Mouse (Mus musculus) hindbrain, postnatal 0 days (tissue): ENCODE data around the gene Camsap1. TPM values are rescaled to one million over a fixed set of nuclear protein-coding genes. Genes with fewer than 3 reads are reported as not detected.
A peak's percentile ranks its signal among the peaks of the same experiment; 100 is the strongest.

Source experiments
- ATAC-seq: fragments of 200-750 bp; cut with Nextera tagmentation; 2 replicates; pipeline ENCODE4 v1.8.0; 2017; ENCODE audit warnings: mild to moderate bottlenecking, moderate TSS enrichment, moderate library complexity
- DNase-seq: peaks from one replicate; pipeline ENCODE4 v3.0.0-alpha.2; 2015; ENCODE audit warnings: low spot score
- H3K27ac ChIP-seq: fragments of 300-500 bp; sonication (generic); 2 replicates; pipeline ENCODE4 v1.5.1; 2014; ENCODE audit warnings: mild to moderate bottlenecking
- H3K27me3 ChIP-seq: fragments of 300-500 bp; sonication (generic); 2 replicates; pipeline ENCODE4 v1.6.1; 2014; ENCODE audit warnings: low read length, mixed read lengths; ENCODE audit not compliant: insufficient read depth
- H3K36me3 ChIP-seq: fragments of 300-500 bp; sonication (generic); 2 replicates; pipeline ENCODE4 v1.6.1; 2014; ENCODE audit warnings: low read length, mixed read lengths; ENCODE audit not compliant: insufficient read depth
- H3K4me1 ChIP-seq: fragments of 300-500 bp; sonication (generic); 2 replicates; pipeline ENCODE4 v1.6.1; 2014; ENCODE audit warnings: antibody characterized with exemption, low read length, mixed read lengths; ENCODE audit not compliant: insufficient read depth
- H3K4me2 ChIP-seq: fragments of 300-500 bp; sonication (generic); 2 replicates; pipeline ENCODE4 v1.6.1; 2014; ENCODE audit warnings: low read depth, mild to moderate bottlenecking, low read length, moderate library complexity, mixed read lengths
- H3K4me3 ChIP-seq: fragments of 300-500 bp; sonication (generic); 2 replicates; pipeline ENCODE4 v1.5.1; 2014; ENCODE audit warnings: low read length
- H3K9ac ChIP-seq: fragments of 300-500 bp; sonication (generic); replicated peaks from 2 replicates; pipeline ENCODE4 v1.6.1; 2014; ENCODE audit warnings: mild to moderate bottlenecking, low read length, moderate library complexity, mixed read lengths
- H3K9me3 ChIP-seq: fragments of 300-500 bp; sonication (generic); 2 replicates; pipeline ENCODE4 v1.6.1; 2016; ENCODE audit warnings: low read length, mixed read lengths
- CTCF ChIP-seq: IDR thresholded peaks from 2 replicates; pipeline ENCODE4 v1.5.1; 2016; ENCODE audit warnings: antibody characterized with exemption, control low read depth, low read depth
- WGBS: fragments of 180-500 bp; shearing (Covaris S2); extraction: QIAGEN DNeasy Blood & Tissue Kit; methylation state at CpG from one replicate; pipeline ENCODE4 v1.1.7; 2014; 5-methylcytosine and 5-hydroxymethylcytosine counted together
- polyA plus RNA-seq: library from polyadenylated mRNA; unstranded; fragments of >200 nt; fragmentation: Nextera tagmentation; extraction: Ambion mirVana; gene quantifications from 2 replicates; pipeline ENCODE4 v1.2.1, GENCODE M21; 2015
- total RNA-seq: library from RNA; depleted of rRNA; stranded (reverse); fragments of >200 nt; gene quantifications from 2 replicates; pipeline ENCODE4 v1.2.3, GENCODE M21; 2014

Gene Camsap1
- total and polyA plus RNA-seq, 2 experiments from 2014 or later, result 56.8 to 106 TPM

DNA sequence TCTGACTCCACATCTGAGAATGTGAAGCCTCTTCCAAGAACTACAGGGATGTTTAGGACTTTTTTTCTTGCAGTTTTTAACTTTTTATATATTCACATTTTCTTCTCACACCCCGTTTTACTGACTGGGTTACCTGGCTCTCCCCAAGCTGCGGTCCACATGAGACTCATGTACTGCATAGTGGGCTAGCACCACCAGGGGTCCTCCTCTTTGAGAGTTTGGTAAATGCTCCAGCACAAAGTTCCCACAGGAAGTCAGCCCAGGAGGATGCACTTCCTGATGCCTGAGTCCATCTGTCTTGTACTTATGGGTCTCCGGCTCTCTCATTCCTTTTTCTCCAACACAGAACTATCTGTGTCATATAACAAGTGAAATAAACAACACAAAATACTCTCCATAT lies 35.1 kb downstream of the Camsap1 start:
- Histone ChIP-seq H3K4me1 (no peaks in the 10 kb centered on the region), H3K4me2 (no peak overlapping the region), H3K9ac (no peak overlapping the region), H3K9me3 (no peaks in the 10 kb centered on the region), H3K27ac (no peak overlapping the region), H3K27me3 (no peaks in the 10 kb centered on the region), H3K4me3 (no peak overlapping the region), H3K36me3 (peaks cover 52% of the 10 kb centered on the region)
- ATAC-seq (no peak), DNase-seq (peak; percentile 25)
- TF ChIP-seq CTCF, result peak; percentile 38
- WGBS, result 93% methylated on average over 3 of the region's 3 CpGs

DNA sequence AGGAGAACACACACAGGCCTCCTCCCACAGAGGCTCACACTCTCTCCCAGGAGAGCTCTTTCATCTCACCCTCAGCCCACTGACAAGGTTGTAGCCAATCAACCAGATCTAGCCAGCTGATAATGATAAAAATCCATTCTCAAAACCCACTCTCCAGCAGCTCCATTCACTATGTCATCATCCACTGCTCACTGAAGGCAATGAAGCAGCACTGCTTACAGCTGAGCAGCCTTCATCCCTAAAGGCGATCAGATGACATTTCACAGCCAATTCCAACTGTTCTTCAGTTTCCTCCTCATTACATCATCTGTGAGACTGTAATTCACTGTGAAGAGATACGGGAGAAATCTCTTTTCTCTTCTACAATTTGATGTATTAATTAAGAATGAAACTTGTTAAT lies 39.3 kb downstream of the Camsap1 start:
- Histone ChIP-seq H3K4me2 (no peak overlapping the region), H3K4me3 (no peak overlapping the region), H3K36me3 (peaks cover 47% of the 10 kb centered on the region), H3K9ac (no peak overlapping the region), H3K27ac (no peak overlapping the region), H3K4me1 (no peaks in the 10 kb centered on the region), H3K27me3 (no peaks in the 10 kb centered on the region), H3K9me3 (no peaks in the 10 kb centered on the region)
- no peak for TF ChIP-seq CTCF
- 78% methylated on average over 2 of the region's 2 CpGs for WGBS
- ATAC-seq (no peak), DNase-seq (no peak)

DNA sequence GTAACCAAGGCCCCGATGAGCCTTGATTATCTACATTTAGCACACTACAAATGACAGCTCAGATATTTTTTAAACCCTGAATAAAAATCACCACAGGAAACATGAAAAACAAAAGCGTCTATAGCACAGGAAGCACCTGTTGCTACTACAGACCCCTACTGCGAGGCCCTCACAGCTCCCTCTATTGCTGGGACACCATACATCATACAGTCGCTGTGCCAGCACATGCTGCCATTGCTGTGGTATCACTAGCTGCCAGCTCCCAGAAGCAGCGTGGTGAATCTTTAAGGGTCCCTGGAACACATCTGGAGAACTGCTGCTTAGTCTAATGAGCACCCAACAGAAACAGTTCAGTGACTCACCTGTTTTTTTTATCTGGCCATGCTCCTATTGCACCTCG lies 42.6 kb downstream of the Camsap1 start:
- no peaks in the 10 kb centered on the region for H3K27me3 ChIP-seq
- no peak for TF ChIP-seq CTCF
- H3K9me3 ChIP-seq, result no peaks in the 10 kb centered on the region

DNA sequence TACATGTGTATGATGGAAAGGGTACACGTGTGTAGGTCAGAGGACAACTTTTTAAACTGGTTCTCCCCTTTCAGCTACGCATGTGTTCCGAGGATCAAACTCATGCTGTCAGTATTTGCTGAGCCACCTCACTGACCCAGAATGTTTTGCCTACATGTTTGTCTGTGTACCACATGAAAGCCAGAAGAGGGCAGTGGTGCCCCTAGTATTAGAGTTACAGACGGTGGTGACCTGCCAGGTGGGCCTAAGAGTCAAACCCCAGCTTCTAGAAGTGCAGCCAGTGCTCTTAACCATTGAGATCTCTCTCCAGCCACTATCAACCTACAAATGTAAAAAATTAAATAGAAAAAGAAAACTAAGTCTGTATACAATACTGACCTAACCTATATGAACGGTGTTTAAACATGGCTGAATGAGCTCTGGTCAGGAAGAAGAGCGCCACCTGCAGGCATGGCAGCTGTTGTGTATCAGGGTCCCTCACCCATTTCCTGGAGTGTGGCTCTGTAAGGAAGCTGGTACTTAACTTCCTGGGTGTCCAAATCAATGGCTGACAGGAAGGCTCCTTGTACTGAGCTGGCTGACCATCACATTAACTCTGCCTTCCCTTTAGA lies 51.7 kb downstream of the Camsap1 start:
- no peaks in the 10 kb centered on the region for H3K27me3 ChIP-seq
- H3K4me2 ChIP-seq, result no peak overlapping the region
- no peak overlapping the region for H3K27ac ChIP-seq
- H3K4me1 ChIP-seq, result no peaks in the 10 kb centered on the region
- peak; percentile 58 for DNase-seq
- no peak overlapping the region for H3K4me3 ChIP-seq
- no peak overlapping the region for H3K9ac ChIP-seq
- peak; percentile 60 for TF ChIP-seq CTCF
- H3K9me3 ChIP-seq, result no peaks in the 10 kb centered on the region
- WGBS, result 82% methylated on average over 6 of the region's 6 CpGs
- ATAC-seq, result 0 out of 2 replicates have a peak, but pooled peaks have one; percentile 58
- peaks cover 57% of the 10 kb centered on the region for H3K36me3 ChIP-seq

More for the DNA sequence above, 42.6 kb downstream of the Camsap1 start:
- Histone ChIP-seq H3K27ac (no peak overlapping the region), H3K4me2 (no peak overlapping the region), H3K36me3 (peaks cover 69% of the 10 kb centered on the region), H3K4me3 (no peak overlapping the region), H3K9ac (no peak overlapping the region), H3K4me1 (no peaks in the 10 kb centered on the region)
- WGBS, result 93% methylated on average over 6 of the region's 6 CpGs
- DNase-seq (no peak), ATAC-seq (no peak)

DNA sequence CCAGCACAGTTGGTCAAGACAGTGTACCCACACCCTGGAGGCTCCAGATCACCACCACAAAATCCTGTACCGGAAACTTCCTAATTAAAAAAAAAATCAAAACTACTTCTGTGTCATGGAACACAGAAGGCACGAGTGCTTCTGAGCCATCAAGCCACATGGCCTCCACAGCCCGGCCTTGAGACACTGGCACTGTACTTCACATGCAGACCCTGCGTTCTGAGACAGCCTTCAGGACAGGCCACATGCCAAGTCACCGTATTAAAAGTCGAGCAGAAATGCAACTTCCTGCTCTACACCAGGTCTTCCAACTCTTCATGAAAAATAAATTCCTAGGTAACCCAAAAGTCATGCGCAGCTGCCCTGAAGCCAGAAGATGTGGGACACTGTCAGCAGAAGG lies 55.3 kb downstream of the Camsap1 start:
- 91% methylated on average over 7 of the region's 7 CpGs for WGBS

DNA sequence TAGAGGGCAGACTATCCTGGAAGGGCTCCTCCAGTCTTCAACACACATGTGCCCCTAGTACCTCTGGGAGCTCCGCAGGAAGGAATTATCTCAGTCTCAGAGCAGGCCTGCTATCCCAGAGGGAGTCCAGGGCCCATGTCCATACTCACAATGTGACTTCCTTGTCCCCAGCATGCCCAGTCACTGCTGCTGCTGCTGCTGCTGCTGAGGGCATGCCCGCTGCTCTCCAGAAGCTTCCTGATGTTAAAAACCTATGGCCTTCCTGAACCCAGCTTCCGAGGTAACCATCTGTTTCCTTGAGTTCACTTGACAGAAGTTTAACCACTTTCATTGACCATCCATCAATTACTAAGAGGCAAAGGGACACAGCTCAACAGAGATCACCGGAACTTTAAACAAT lies 58.1 kb downstream of the Camsap1 start:
- H3K9ac ChIP-seq, result no peak overlapping the region
- no peak for TF ChIP-seq CTCF
- H3K27ac ChIP-seq, result no peak overlapping the region
- peaks cover 12% of the 10 kb centered on the region for H3K36me3 ChIP-seq
- WGBS, result 94% methylated on average over 4 of the region's 4 CpGs
- H3K9me3 ChIP-seq, result no peaks in the 10 kb centered on the region
- DNase-seq, result no peak
- H3K27me3 ChIP-seq, result no peaks in the 10 kb centered on the region
- H3K4me2 ChIP-seq, result no peak overlapping the region
- ATAC-seq, result no peak
- H3K4me3 ChIP-seq, result no peak overlapping the region
- peaks cover 3% of the 10 kb centered on the region; the same call in 1 of the 2 replicates for H3K4me1 ChIP-seq

More for the DNA sequence above, 55.3 kb downstream of the Camsap1 start:
- no peak for DNase-seq
- Histone ChIP-seq H3K9me3 (no peaks in the 10 kb centered on the region), H3K27ac (no peak overlapping the region), H3K4me2 (no peak overlapping the region), H3K4me1 (no peaks in the 10 kb centered on the region), H3K4me3 (no peak overlapping the region), H3K9ac (no peak overlapping the region), H3K36me3 (peaks cover 37% of the 10 kb centered on the region), H3K27me3 (no peaks in the 10 kb centered on the region)
- ATAC-seq, result no peak
- no peak for TF ChIP-seq CTCF

DNA sequence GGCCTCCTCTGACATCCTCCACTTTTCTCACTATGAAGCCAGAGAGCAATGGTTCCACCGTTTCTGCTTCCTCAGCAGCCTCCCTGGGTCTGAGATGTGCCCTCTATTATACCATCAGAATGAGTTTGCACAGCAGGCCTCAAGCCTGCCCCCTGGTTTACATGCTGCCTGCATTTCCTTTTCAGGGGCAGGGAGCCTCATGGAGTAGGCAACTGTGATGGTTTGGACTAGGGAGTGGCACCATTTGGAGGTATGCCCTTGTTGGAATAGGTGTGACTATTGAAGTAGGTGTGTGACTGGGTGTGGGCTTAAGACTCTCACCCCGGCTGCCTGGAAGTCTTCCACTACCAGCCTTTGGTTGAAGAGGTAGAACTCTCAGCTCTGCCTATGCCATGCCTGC lies 59.3 kb downstream of the Camsap1 start:
- no peak overlapping the region for H3K9ac ChIP-seq
- 82% methylated on average over 2 of the region's 2 CpGs for WGBS
- H3K36me3 ChIP-seq, result peaks cover 7% of the 10 kb centered on the region
- H3K27ac ChIP-seq, result no peak overlapping the region
- peak; percentile 28 for TF ChIP-seq CTCF
- ATAC-seq (no peak), DNase-seq (no peak)
- H3K4me3 ChIP-seq, result no peak overlapping the region
- no peaks in the 10 kb centered on the region for H3K9me3 ChIP-seq
- no peak overlapping the region for H3K4me2 ChIP-seq
- H3K4me1 ChIP-seq, result peaks cover 6% of the 10 kb centered on the region; the same call in 1 of the 2 replicates
- H3K27me3 ChIP-seq, result no peaks in the 10 kb centered on the region
